Mouse (Mus musculus): ENCODE results near the gene Wwp2.

DNA sequence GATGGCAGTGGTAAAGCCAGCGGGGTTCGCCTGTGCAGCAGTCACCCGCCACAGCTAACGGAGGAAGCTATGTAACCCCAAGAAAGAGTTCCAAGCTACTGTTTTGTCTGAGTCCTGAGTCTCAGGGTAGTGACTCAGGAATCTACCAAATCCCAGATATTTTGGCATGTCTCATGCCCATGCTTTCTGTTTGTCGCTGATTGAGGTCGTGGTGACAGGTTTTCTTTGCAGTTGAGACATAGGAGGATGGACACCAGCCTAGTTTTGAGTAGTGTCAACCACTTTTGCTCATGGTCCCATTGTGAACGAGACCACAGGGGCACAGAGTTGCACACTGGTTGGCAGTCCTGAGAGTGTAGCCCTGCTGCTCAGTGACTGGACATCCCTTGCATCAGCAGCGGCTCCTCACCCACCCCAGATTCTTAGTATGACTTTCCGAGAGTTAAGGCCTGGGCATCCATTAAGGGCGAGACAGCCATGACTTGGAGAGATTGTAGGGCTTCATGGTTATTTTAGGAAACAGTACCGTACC, 109.5 kb downstream of the Wwp2 start:
- TF ChIP-seq CTCF (conservative IDR thresholded peaks at IDR 0.05; ENCODE audit: insufficient read depth, insufficient read length, low read depth, low read length) (no peak), POLR2A (IDR thresholded peaks at IDR 0.05; ENCODE audit: low read depth, low read length) (no peak)

Measured in kidney, adult 2 months (tissue).